Mouse (Mus musculus): ENCODE data around the gene Upf3b.

GRCm38 (mm10) chrX:37141732-37142131 is 31.6 kb upstream of the Upf3b start:
- TF ChIP-seq POLR2A (IDR thresholded peaks at IDR 0.05; ENCODE audit: extremely low read depth, insufficient read depth, low read length) (no peak), CTCF (IDR thresholded peaks at IDR 0.05; ENCODE audit: extremely low read depth, insufficient read depth, low read length) (no peak)
